Mouse (Mus musculus): ENCODE data around the gene Cd40.
A peak's percentile ranks its signal among the peaks of the same experiment; 100 is the strongest.

The Cd40 gene

GRCm38 (mm10) chr2:165056377-165057085 lies 1.1 kb downstream of the Cd40 start:
- DNase-seq (ENCODE audit: low spot score in 2 of 2): no peak

- no peak for DNase-seq (ENCODE audit: low spot score in 2 of 2)
Measured at GRCm38 (mm10) chr2:165059961-165060360, 4.5 kb downstream of the Cd40 start.

GRCm38 (mm10) chr2:165061638-165062433 lies 6.4 kb downstream of the Cd40 start:
- DNase-seq (ENCODE audit: low spot score in 2 of 2): no peak

GRCm38 (mm10) chr2:165064489-165064888 lies 9.1 kb downstream of the Cd40 start:
- no peak for DNase-seq (ENCODE audit: low spot score in 2 of 2)

- DNase-seq (ENCODE audit: low spot score in 2 of 2): no peak
Measured at GRCm38 (mm10) chr2:165068806-165069205, 13.4 kb downstream of the Cd40 start.

GRCm38 (mm10) chr2:165070096-165070816 lies 14.8 kb downstream of the Cd40 start:
- peak; percentile 37 to 76 for DNase-seq (ENCODE audit: low spot score in 2 of 2)

- DNase-seq (ENCODE audit: low spot score in 2 of 2): no peak
Measured at GRCm38 (mm10) chr2:165073381-165073781, 18.0 kb downstream of the Cd40 start.

GRCm38 (mm10) chr2:165074081-165074884 lies 18.9 kb downstream of the Cd40 start:
- no peak for DNase-seq (ENCODE audit: low spot score in 2 of 2)

GRCm38 (mm10) chr2:165074937-165075336 lies 19.5 kb downstream of the Cd40 start:
- peak; percentile 56 to 81 for DNase-seq (ENCODE audit: low spot score in 2 of 2)

GRCm38 (mm10) chr2:165077055-165077454 lies 21.6 kb downstream of the Cd40 start:
- DNase-seq (ENCODE audit: low spot score in 2 of 2): no peak

- DNase-seq (ENCODE audit: low spot score in 2 of 2): no peak
Measured at GRCm38 (mm10) chr2:165078045-165078444, 22.6 kb downstream of the Cd40 start.

- DNase-seq (ENCODE audit: low spot score in 2 of 2): no peak
Measured at GRCm38 (mm10) chr2:165078605-165079004, 23.2 kb downstream of the Cd40 start.

- no peak for DNase-seq (ENCODE audit: low spot score in 2 of 2)
Measured at GRCm38 (mm10) chr2:165080657-165081056, 25.2 kb downstream of the Cd40 start.

- DNase-seq (ENCODE audit: low spot score in 2 of 2): no peak
Measured at GRCm38 (mm10) chr2:165081257-165081656, 25.8 kb downstream of the Cd40 start.

- no peak for DNase-seq (ENCODE audit: low spot score in 2 of 2)
Measured at GRCm38 (mm10) chr2:165086634-165087033, 31.2 kb downstream of the Cd40 start.

- no peak for DNase-seq (ENCODE audit: low spot score in 2 of 2)
Measured at GRCm38 (mm10) chr2:165089470-165089869, 34.0 kb downstream of the Cd40 start.

GRCm38 (mm10) chr2:165090650-165091049 lies 35.2 kb downstream of the Cd40 start, which contains the start of gene 1700025C18Rik:
Gene 1700025C18Rik, minus strand, starts transcription at chr2:165090750.
- no peak for DNase-seq (ENCODE audit: low spot score in 2 of 2)

- no peak for DNase-seq (ENCODE audit: low spot score in 2 of 2)
Measured at GRCm38 (mm10) chr2:165091433-165091965, 36.1 kb downstream of the Cd40 start.

GRCm38 (mm10) chr2:165092393-165092792 lies 37.0 kb downstream of the Cd40 start:
- no peak for DNase-seq (ENCODE audit: low spot score in 2 of 2)

GRCm38 (mm10) chr2:165096367-165096766 lies 40.9 kb downstream of the Cd40 start:
- DNase-seq (ENCODE audit: low spot score in 2 of 2): no peak

GRCm38 (mm10) chr2:165098861-165099260 lies 43.4 kb downstream of the Cd40 start:
- no peak for DNase-seq (ENCODE audit: low spot score in 2 of 2)
